Mouse (Mus musculus): Measurements from ENCODE around the gene Harbi1. TPM values are rescaled to one million over a fixed set of nuclear protein-coding genes. Genes with fewer than 3 reads are reported as not detected.

Harbi1 gene
- 10.0 and 11.8 TPM in 2 replicates for polyA plus RNA-seq (2015; fragmentation: Nextera tagmentation; extraction: Ambion mirVana)

- H3K27ac ChIP-seq (replicated peaks), result peak within 1 kb of the TSS; percentile 83
- H3K36me3 ChIP-seq, result peaks cover 6% of the 10 kb centered on the region
- peak within 1 kb of the TSS; percentile 92 for H3K9ac ChIP-seq
- H3K4me1 ChIP-seq, result peaks cover 21% of the 10 kb centered on the region
- under 1% methylated on average over 66 of the region's 66 CpGs for WGBS
- H3K4me3 ChIP-seq, result peak within 1 kb of the TSS; percentile 93
- peak; percentile 91 for ATAC-seq (ENCODE audit: extremely low read depth, insufficient number of reproducible peaks, low FRiP score, low TSS enrichment)
- H3K4me2 ChIP-seq, result peak within 1 kb of the TSS; percentile 92
- H3K9me3 ChIP-seq, result no peaks in the 10 kb centered on the region
- no peaks in the 10 kb centered on the region for H3K27me3 ChIP-seq (replicated peaks)
Measured at GRCm38 (mm10) chr2:91710272-91711234, at the start of gene Harbi1, which contains the start of gene Atg13. Harbi1 (plus strand) TSS chr2:91710852. Atg13 (minus strand) TSS chr2:91710576.

- no peak overlapping the region for H3K27ac ChIP-seq (replicated peaks)
- no peak overlapping the region for H3K9ac ChIP-seq
- no peak overlapping the region for H3K4me2 ChIP-seq
- H3K4me1 ChIP-seq, result peaks cover 14% of the 10 kb centered on the region
- WGBS, result 89% methylated on average over 6 of the region's 6 CpGs
- H3K27me3 ChIP-seq (replicated peaks), result no peaks in the 10 kb centered on the region
- no peak for ATAC-seq (ENCODE audit: extremely low read depth, insufficient number of reproducible peaks, low FRiP score, low TSS enrichment)
- H3K9me3 ChIP-seq, result no peaks in the 10 kb centered on the region
- H3K4me3 ChIP-seq, result no peak overlapping the region
- H3K36me3 ChIP-seq, result peaks cover 95% of the 10 kb centered on the region
Measured at GRCm38 (mm10) chr2:91660981-91661380, 49.7 kb upstream of the Harbi1 start.

GRCm38 (mm10) chr2:91664780-91665179 lies 45.9 kb upstream of the Harbi1 start:
- Histone ChIP-seq H3K27ac (replicated peaks) (no peak overlapping the region), H3K9ac (no peak overlapping the region), H3K4me3 (no peak overlapping the region), H3K36me3 (peaks cover 95% of the 10 kb centered on the region), H3K9me3 (no peaks in the 10 kb centered on the region), H3K4me1 (peaks cover 12% of the 10 kb centered on the region), H3K4me2 (no peak overlapping the region), H3K27me3 (replicated peaks) (no peaks in the 10 kb centered on the region)
- ATAC-seq (ENCODE audit: extremely low read depth, insufficient number of reproducible peaks, low FRiP score, low TSS enrichment), result no peak

GRCm38 (mm10) chr2:91666386-91666910 lies 44.2 kb upstream of the Harbi1 start:
- ATAC-seq (ENCODE audit: extremely low read depth, insufficient number of reproducible peaks, low FRiP score, low TSS enrichment), result no peak
- Histone ChIP-seq H3K4me1 (peaks cover 12% of the 10 kb centered on the region), H3K27me3 (replicated peaks) (no peaks in the 10 kb centered on the region), H3K4me3 (no peak overlapping the region), H3K9me3 (no peaks in the 10 kb centered on the region), H3K36me3 (peaks cover 96% of the 10 kb centered on the region), H3K4me2 (no peak overlapping the region), H3K27ac (replicated peaks) (no peak overlapping the region; the same call in 1 of the 2 replicates), H3K9ac (0 out of 2 replicates have a peak overlapping the region, but pooled peaks have one; percentile 3)
- 74% methylated on average over 6 of the region's 6 CpGs for WGBS

GRCm38 (mm10) chr2:91667747-91668146 lies 42.9 kb upstream of the Harbi1 start:
- no peak overlapping the region; the same call in 1 of the 2 replicates for H3K9ac ChIP-seq
- no peak overlapping the region for H3K4me2 ChIP-seq
- 64% methylated on average over 2 of the region's 2 CpGs for WGBS
- H3K9me3 ChIP-seq, result no peaks in the 10 kb centered on the region
- H3K4me1 ChIP-seq, result peaks cover 12% of the 10 kb centered on the region
- ATAC-seq (ENCODE audit: extremely low read depth, insufficient number of reproducible peaks, low FRiP score, low TSS enrichment), result no peak
- no peaks in the 10 kb centered on the region for H3K27me3 ChIP-seq (replicated peaks)
- H3K4me3 ChIP-seq, result no peak overlapping the region
- peaks cover 96% of the 10 kb centered on the region for H3K36me3 ChIP-seq
- H3K27ac ChIP-seq (replicated peaks), result no peak overlapping the region; the same call in 1 of the 2 replicates

- no peak for ATAC-seq (ENCODE audit: extremely low read depth, insufficient number of reproducible peaks, low FRiP score, low TSS enrichment)
- 91% methylated on average over 8 of the region's 8 CpGs for WGBS
- Histone ChIP-seq H3K4me3 (no peak overlapping the region), H3K9ac (no peak overlapping the region), H3K4me1 (peaks cover 12% of the 10 kb centered on the region), H3K27me3 (replicated peaks) (no peaks in the 10 kb centered on the region), H3K4me2 (no peak overlapping the region), H3K36me3 (peaks cover 96% of the 10 kb centered on the region), H3K9me3 (no peaks in the 10 kb centered on the region), H3K27ac (replicated peaks) (no peak overlapping the region)
Measured at GRCm38 (mm10) chr2:91669326-91669725, 41.3 kb upstream of the Harbi1 start.

- WGBS, result 89% methylated on average over 6 of the region's 6 CpGs
- peaks cover 96% of the 10 kb centered on the region for H3K36me3 ChIP-seq
- no peaks in the 10 kb centered on the region for H3K27me3 ChIP-seq (replicated peaks)
- H3K4me3 ChIP-seq, result no peak overlapping the region
- no peak for ATAC-seq (ENCODE audit: extremely low read depth, insufficient number of reproducible peaks, low FRiP score, low TSS enrichment)
- H3K4me2 ChIP-seq, result no peak overlapping the region
- H3K4me1 ChIP-seq, result peaks cover 12% of the 10 kb centered on the region
- no peaks in the 10 kb centered on the region for H3K9me3 ChIP-seq
- no peak overlapping the region for H3K27ac ChIP-seq (replicated peaks)
- no peak overlapping the region for H3K9ac ChIP-seq
Measured at GRCm38 (mm10) chr2:91670038-91670437, 40.6 kb upstream of the Harbi1 start.

GRCm38 (mm10) chr2:91673587-91673986 lies 37.1 kb upstream of the Harbi1 start:
- Histone ChIP-seq H3K4me1 (no peaks in the 10 kb centered on the region), H3K36me3 (peaks cover 100% of the 10 kb centered on the region), H3K4me2 (no peak overlapping the region), H3K27ac (replicated peaks) (no peak overlapping the region), H3K9ac (no peak overlapping the region), H3K9me3 (no peaks in the 10 kb centered on the region), H3K27me3 (replicated peaks) (no peaks in the 10 kb centered on the region), H3K4me3 (no peak overlapping the region)
- WGBS, result 94% methylated on average over 2 of the region's 2 CpGs
- no peak for ATAC-seq (ENCODE audit: extremely low read depth, insufficient number of reproducible peaks, low FRiP score, low TSS enrichment)

GRCm38 (mm10) chr2:91674895-91675294 lies 35.8 kb upstream of the Harbi1 start:
- no peaks in the 10 kb centered on the region for H3K27me3 ChIP-seq (replicated peaks)
- H3K4me3 ChIP-seq, result no peak overlapping the region
- H3K4me2 ChIP-seq, result no peak overlapping the region
- no peaks in the 10 kb centered on the region for H3K4me1 ChIP-seq
- H3K27ac ChIP-seq (replicated peaks), result no peak overlapping the region
- H3K9ac ChIP-seq, result no peak overlapping the region
- H3K36me3 ChIP-seq, result peaks cover 100% of the 10 kb centered on the region
- no peaks in the 10 kb centered on the region for H3K9me3 ChIP-seq
- WGBS, result 88% methylated on average over 5 of the region's 5 CpGs
- ATAC-seq (ENCODE audit: extremely low read depth, insufficient number of reproducible peaks, low FRiP score, low TSS enrichment), result no peak

GRCm38 (mm10) chr2:91676420-91676819 lies 34.2 kb upstream of the Harbi1 start:
- Histone ChIP-seq H3K4me2 (no peak overlapping the region), H3K4me1 (no peaks in the 10 kb centered on the region), H3K9me3 (no peaks in the 10 kb centered on the region), H3K4me3 (no peak overlapping the region), H3K27me3 (replicated peaks) (no peaks in the 10 kb centered on the region), H3K9ac (no peak overlapping the region), H3K27ac (replicated peaks) (no peak overlapping the region), H3K36me3 (peaks cover 100% of the 10 kb centered on the region)
- ATAC-seq (ENCODE audit: extremely low read depth, insufficient number of reproducible peaks, low FRiP score, low TSS enrichment), result no peak
- WGBS, result 70% methylated on average over 2 of the region's 2 CpGs

- Histone ChIP-seq H3K36me3 (peaks cover 100% of the 10 kb centered on the region), H3K4me1 (no peaks in the 10 kb centered on the region), H3K27ac (replicated peaks) (no peak overlapping the region), H3K4me2 (no peak overlapping the region), H3K27me3 (replicated peaks) (no peaks in the 10 kb centered on the region), H3K9me3 (no peaks in the 10 kb centered on the region), H3K9ac (no peak overlapping the region), H3K4me3 (no peak overlapping the region)
- no peak for ATAC-seq (ENCODE audit: extremely low read depth, insufficient number of reproducible peaks, low FRiP score, low TSS enrichment)
Measured at GRCm38 (mm10) chr2:91676961-91677360, 33.7 kb upstream of the Harbi1 start.

Measured in heart, embryonic 13.5 days (tissue).